In genomic region chr15:101121411-101122289, GRCm38 (mm10) we compare ENCODE assay signal across 23 mouse cellular contexts. TPM values are rescaled to one million over a fixed set of nuclear protein-coding genes. Genes with fewer than 3 reads are reported as not detected.
"Had no signal": no experiment of that assay in that cellular context is flagged by ENCODE, and none has a peak within 500 bp of the region (broad histone marks: within the 10 kb centered on the region; RNA-seq: fewer than 3 reads in every experiment).

No protein-coding gene starts in this region.

- H3K9ac ChIP-seq: lung, embryonic 14.5 days; neural tube, embryonic 13.5 days; neural tube, embryonic 15.5 days had no signal

- H3K4me1 ChIP-seq: neural tube, embryonic 13.5 days; neural tube, embryonic 15.5 days had no signal

- H3K4me2 ChIP-seq: lung, embryonic 14.5 days; midbrain, embryonic 11.5 days; neural tube, embryonic 13.5 days; neural tube, embryonic 15.5 days had no signal

- H3K4me3 ChIP-seq: myocyte; neural tube, embryonic 13.5 days; neural tube, embryonic 15.5 days had no signal

- H3K27ac ChIP-seq: neural tube, embryonic 13.5 days; neural tube, embryonic 15.5 days had no signal

- DNase-seq: lung, embryonic 14.5 days; midbrain, embryonic 14.5 days; retina, postnatal 1 day; right cerebral cortex, adult 18-20 months; right cerebral cortex, postnatal 25 days; right cerebral cortex, postnatal 4 days; spleen, adult 18-20 months; thymus, adult 18-20 months; thymus, postnatal 14 days; thymus, postnatal 36 days had no signal

- H3K9me3 ChIP-seq: neural tube, embryonic 13.5 days; neural tube, embryonic 15.5 days had no signal

- ATAC-seq: midbrain, embryonic 16.5 days had no signal

- H3K27me3 ChIP-seq: neural tube, embryonic 13.5 days had no signal

- H3K36me3 ChIP-seq: neural tube, embryonic 13.5 days; neural tube, embryonic 15.5 days had no signal

RNA-seq across cellular contexts. Expression of gene Ankrd33, which starts 6.1 kb away (rescaled TPM):
- total RNA-seq: megakaryocyte, adult 5-6 weeks; megakaryocyte-erythroid progenitor cell, adult 5-6 weeks had no signal
- polyA plus RNA-seq: lung, embryonic 14.5 days; lung, embryonic 16.5 days; midbrain, embryonic 11.5 days; midbrain, embryonic 14.5 days; midbrain, embryonic 16.5 days; myocyte; neural tube, embryonic 11.5 days; neural tube, embryonic 13.5 days; neural tube, embryonic 15.5 days; small intestine, adult 2 months; stomach, embryonic 14.5 days; stomach, embryonic 16.5 days; thymus, postnatal 0 days had no signal

RNA-seq across cellular contexts. Expression of gene Fignl2, which starts 43.3 kb away (rescaled TPM):
- total RNA-seq: megakaryocyte-erythroid progenitor cell, adult 5-6 weeks had no signal
